Mouse (Mus musculus) T-cell, adult 2 months (primary cell): ENCODE measurements around the gene Gm49361.
A peak's percentile ranks its signal among the peaks of the same experiment; 100 is the strongest.

ENCODE experiments used
- DNase-seq: peaks from one replicate; pipeline ENCODE4 v3.0.0; 2022; ENCODE audit warnings: low spot score

Gene Gm49361

GRCm38 (mm10) chr14:57729975-57730499 lies 15.9 kb downstream of the Gm49361 start:
- peak; percentile 28 for DNase-seq

- DNase-seq, result no peak
Measured at GRCm38 (mm10) chr14:57729364-57729763, 16.5 kb downstream of the Gm49361 start.

GRCm38 (mm10) chr14:57726172-57726571 lies 19.7 kb downstream of the Gm49361 start:
- peak; percentile 20 for DNase-seq

GRCm38 (mm10) chr14:57724473-57724872 lies 21.4 kb downstream of the Gm49361 start:
- no peak for DNase-seq

GRCm38 (mm10) chr14:57718245-57718644 lies 27.7 kb downstream of the Gm49361 start:
- no peak for DNase-seq

GRCm38 (mm10) chr14:57716601-57717245 lies 29.2 kb downstream of the Gm49361 start:
- DNase-seq, result no peak

GRCm38 (mm10) chr14:57712884-57713283 lies 33.0 kb downstream of the Gm49361 start:
- DNase-seq, result peak; percentile 44

GRCm38 (mm10) chr14:57711059-57711458 lies 34.8 kb downstream of the Gm49361 start:
- DNase-seq, result no peak

- no peak for DNase-seq
Measured at GRCm38 (mm10) chr14:57709171-57709570, 36.7 kb downstream of the Gm49361 start.

GRCm38 (mm10) chr14:57708580-57708979 lies 37.3 kb downstream of the Gm49361 start:
- no peak for DNase-seq

GRCm38 (mm10) chr14:57707100-57707893 lies 38.6 kb downstream of the Gm49361 start:
- no peak for DNase-seq

- no peak for DNase-seq
Measured at GRCm38 (mm10) chr14:57706760-57707099, 39.2 kb downstream of the Gm49361 start.

GRCm38 (mm10) chr14:57705759-57706158 lies 40.1 kb downstream of the Gm49361 start:
- no peak for DNase-seq

GRCm38 (mm10) chr14:57705075-57705474 lies 40.8 kb downstream of the Gm49361 start:
- no peak for DNase-seq

GRCm38 (mm10) chr14:57701915-57702477 lies 43.9 kb downstream of the Gm49361 start:
- no peak for DNase-seq

- no peak for DNase-seq
Measured at GRCm38 (mm10) chr14:57699461-57699970, 46.4 kb downstream of the Gm49361 start.

GRCm38 (mm10) chr14:57699016-57699415 lies 46.9 kb downstream of the Gm49361 start:
- DNase-seq, result no peak

- DNase-seq, result no peak
Measured at GRCm38 (mm10) chr14:57696066-57696465, 49.8 kb downstream of the Gm49361 start.

GRCm38 (mm10) chr14:57695550-57695949 lies 50.4 kb downstream of the Gm49361 start:
- DNase-seq, result no peak

GRCm38 (mm10) chr14:57694246-57694645 lies 51.7 kb downstream of the Gm49361 start:
- no peak for DNase-seq

- no peak for DNase-seq
Measured at GRCm38 (mm10) chr14:57692517-57693130, 53.3 kb downstream of the Gm49361 start.

GRCm38 (mm10) chr14:57691316-57691715 lies 54.6 kb downstream of the Gm49361 start:
- no peak for DNase-seq
